Mouse (Mus musculus) intestine, postnatal 0 days (tissue): ENCODE data around the gene Olfr316. TPM values are rescaled to one million over a fixed set of nuclear protein-coding genes. Genes with fewer than 3 reads are reported as not detected.
A peak's percentile ranks its signal among the peaks of the same experiment; 100 is the strongest.

Experiments
- ATAC-seq: fragments of 200-750 bp; cut with Nextera tagmentation; 2 replicates; pipeline ENCODE4 v1.8.0; 2017; ENCODE audit warnings: mild to moderate bottlenecking, moderate TSS enrichment, moderate library complexity
- H3K27ac ChIP-seq: fragments of 300-500 bp; sonication (generic); 2 replicates; pipeline ENCODE4 v1.5.1; 2014; ENCODE audit warnings: mild to moderate bottlenecking, low read depth, low read length, moderate library complexity
- H3K27me3 ChIP-seq: fragments of 300-500 bp; sonication (generic); replicated peaks from 2 replicates; pipeline ENCODE4 v1.6.1; 2014; ENCODE audit warnings: low read length, mixed read lengths; ENCODE audit not compliant: control insufficient read depth, insufficient read depth
- H3K36me3 ChIP-seq: fragments of 300-500 bp; sonication (generic); 2 replicates; pipeline ENCODE4 v1.6.1; 2014; ENCODE audit warnings: mild to moderate bottlenecking, moderate library complexity; ENCODE audit not compliant: control insufficient read depth, insufficient read depth
- H3K4me1 ChIP-seq: fragments of 300-500 bp; sonication (generic); replicated peaks from 2 replicates; pipeline ENCODE4 v1.6.1; 2014; ENCODE audit warnings: antibody characterized with exemption, low read length, mixed read lengths; ENCODE audit not compliant: control insufficient read depth, insufficient read depth
- H3K4me2 ChIP-seq: fragments of 300-500 bp; sonication (generic); replicated peaks from 2 replicates; pipeline ENCODE4 v1.6.1; 2014; ENCODE audit warnings: low read depth, mild to moderate bottlenecking, moderate library complexity
- H3K4me3 ChIP-seq: fragments of 300-500 bp; sonication (generic); 2 replicates; pipeline ENCODE4 v1.5.1; 2014; ENCODE audit warnings: low read depth, low read length
- H3K9ac ChIP-seq: fragments of 300-500 bp; sonication (generic); 2 replicates; pipeline ENCODE4 v1.6.1; 2014; ENCODE audit warnings: mild to moderate bottlenecking, low read depth, low read length
- H3K9me3 ChIP-seq: fragments of 300-500 bp; sonication (generic); 2 replicates; pipeline ENCODE4 v1.6.1; 2016; ENCODE audit warnings: mixed run types; ENCODE audit not compliant: control insufficient read depth
- CTCF ChIP-seq: sonication (generic); IDR thresholded peaks from 2 replicates; pipeline ENCODE4 v1.5.1; 2016; ENCODE audit warnings: low read depth, mild to moderate bottlenecking, control low read depth, antibody characterized with exemption, moderate library complexity
- WGBS: fragments of 180-500 bp; shearing (Covaris S2); extraction: QIAGEN DNeasy Blood & Tissue Kit; methylation state at CpG from one replicate; pipeline ENCODE4 v1.1.7; 2014; 5-methylcytosine and 5-hydroxymethylcytosine counted together
- polyA plus RNA-seq: library from polyadenylated mRNA; unstranded; fragments of >200 nt; fragmentation: Nextera tagmentation; extraction: Ambion mirVana; gene quantifications from 2 replicates; pipeline ENCODE4 v1.2.1, GENCODE M21; 2015

Olfr316 gene
- polyA plus RNA-seq, 1 experiment from 2014 or later = not detected

GRCm38 (mm10) chr11:58787651-58788050, 35.1 kb downstream of the Olfr316 start:
- H3K9me3 ChIP-seq = no peaks in the 10 kb centered on the region
- no peak for ATAC-seq
- no peak overlapping the region for H3K4me3 ChIP-seq
- H3K4me2 ChIP-seq = no peak overlapping the region
- no peaks in the 10 kb centered on the region for H3K4me1 ChIP-seq
- no peaks in the 10 kb centered on the region for H3K36me3 ChIP-seq
- no peak overlapping the region for H3K27ac ChIP-seq
- no peak overlapping the region for H3K9ac ChIP-seq
- H3K27me3 ChIP-seq = no peaks in the 10 kb centered on the region
- 88% methylated on average over 10 of the region's 10 CpGs for WGBS
- TF ChIP-seq CTCF = no peak

- no peaks in the 10 kb centered on the region for H3K9me3 ChIP-seq
- 77% methylated on average over 8 of the region's 8 CpGs for WGBS
- H3K27me3 ChIP-seq = no peaks in the 10 kb centered on the region
- no peak overlapping the region for H3K27ac ChIP-seq
- no peak overlapping the region for H3K9ac ChIP-seq
- no peaks in the 10 kb centered on the region for H3K36me3 ChIP-seq
- H3K4me3 ChIP-seq = no peak overlapping the region
- ATAC-seq = no peak
- TF ChIP-seq CTCF = no peak
- H3K4me1 ChIP-seq = no peaks in the 10 kb centered on the region
- H3K4me2 ChIP-seq = no peak overlapping the region
Observed at GRCm38 (mm10) chr11:58788346-58788745, 35.8 kb downstream of the Olfr316 start.

GRCm38 (mm10) chr11:58789532-58789931, 37.0 kb downstream of the Olfr316 start:
- Histone ChIP-seq H3K27ac (no peak overlapping the region), H3K4me1 (no peaks in the 10 kb centered on the region), H3K4me2 (no peak overlapping the region), H3K9me3 (no peaks in the 10 kb centered on the region), H3K4me3 (no peak overlapping the region), H3K27me3 (no peaks in the 10 kb centered on the region), H3K36me3 (no peaks in the 10 kb centered on the region), H3K9ac (no peak overlapping the region)
- TF ChIP-seq CTCF = no peak
- 20% methylated on average over 3 of the region's 3 CpGs for WGBS
- ATAC-seq = no peak

GRCm38 (mm10) chr11:58790053-58790452, 37.5 kb downstream of the Olfr316 start:
- TF ChIP-seq CTCF = no peak
- H3K36me3 ChIP-seq = no peaks in the 10 kb centered on the region
- H3K9ac ChIP-seq = no peak overlapping the region
- no peaks in the 10 kb centered on the region for H3K9me3 ChIP-seq
- H3K4me3 ChIP-seq = no peak overlapping the region
- H3K4me2 ChIP-seq = no peak overlapping the region
- 39% methylated on average over 2 of the region's 2 CpGs for WGBS
- ATAC-seq = no peak
- H3K4me1 ChIP-seq = no peaks in the 10 kb centered on the region
- H3K27me3 ChIP-seq = no peaks in the 10 kb centered on the region
- H3K27ac ChIP-seq = no peak overlapping the region

GRCm38 (mm10) chr11:58790646-58791045, 38.1 kb downstream of the Olfr316 start:
- H3K4me2 ChIP-seq = no peak overlapping the region
- no peak overlapping the region for H3K27ac ChIP-seq
- H3K9me3 ChIP-seq = no peaks in the 10 kb centered on the region
- H3K4me3 ChIP-seq = no peak overlapping the region
- ATAC-seq = no peak
- H3K4me1 ChIP-seq = no peaks in the 10 kb centered on the region
- H3K36me3 ChIP-seq = no peaks in the 10 kb centered on the region
- WGBS = 70% methylated on average over 6 of the region's 6 CpGs
- no peaks in the 10 kb centered on the region for H3K27me3 ChIP-seq
- no peak overlapping the region for H3K9ac ChIP-seq
- no peak for TF ChIP-seq CTCF

- Histone ChIP-seq H3K27me3 (no peaks in the 10 kb centered on the region), H3K9me3 (no peaks in the 10 kb centered on the region), H3K27ac (no peak overlapping the region), H3K36me3 (no peaks in the 10 kb centered on the region), H3K4me3 (no peak overlapping the region), H3K4me2 (no peak overlapping the region), H3K4me1 (no peaks in the 10 kb centered on the region), H3K9ac (no peak overlapping the region)
- peak; percentile 31 for TF ChIP-seq CTCF
- no peak for ATAC-seq
- 94% methylated on average over 2 of the region's 2 CpGs for WGBS
Observed at GRCm38 (mm10) chr11:58795856-58796255, 43.3 kb downstream of the Olfr316 start.

GRCm38 (mm10) chr11:58796850-58797249, 44.3 kb downstream of the Olfr316 start:
- Histone ChIP-seq H3K27ac (no peak overlapping the region), H3K4me1 (0 out of 2 replicates have a peak, but pooled peaks cover 2% of the 10 kb centered on the region), H3K36me3 (no peaks in the 10 kb centered on the region), H3K27me3 (no peaks in the 10 kb centered on the region), H3K4me3 (no peak overlapping the region), H3K4me2 (no peak overlapping the region), H3K9me3 (no peaks in the 10 kb centered on the region), H3K9ac (no peak overlapping the region)
- no peak for TF ChIP-seq CTCF
- no peak for ATAC-seq
- WGBS = 73% methylated on average over 7 of the region's 7 CpGs
